Mouse (Mus musculus) testis, adult 2 months (tissue): ENCODE data around the gene Dst. TPM values are rescaled to one million over a fixed set of nuclear protein-coding genes. Genes with fewer than 3 reads are reported as not detected.
A peak's percentile ranks its signal among the peaks of the same experiment; 100 is the strongest.

ENCODE experiments used
- H3K27ac ChIP-seq: fragments of 200-500 bp; 2 replicates; pipeline ENCODE4 v1.5.1; 2012; ENCODE audit warnings: low read depth, low read length; ENCODE audit not compliant: control insufficient read depth, insufficient read depth
- H3K27me3 ChIP-seq: fragments of 200-500 bp; 2 replicates; pipeline ENCODE4 v1.6.1; 2012; ENCODE audit warnings: mild to moderate bottlenecking, low read length, moderate library complexity; ENCODE audit not compliant: control insufficient read depth, insufficient read depth
- H3K36me3 ChIP-seq: fragments of 200-500 bp; 2 replicates; pipeline ENCODE4 v1.6.1; 2012; ENCODE audit warnings: mild to moderate bottlenecking, low read length; ENCODE audit not compliant: control insufficient read depth, insufficient read depth
- H3K4me1 ChIP-seq: fragments of 200-500 bp; 2 replicates; pipeline ENCODE4 v1.6.1; 2012; ENCODE audit warnings: low read length; ENCODE audit not compliant: control insufficient read depth, insufficient read depth
- H3K4me3 ChIP-seq: fragments of 200-500 bp; 2 replicates; pipeline ENCODE4 v1.5.1; 2012; ENCODE audit warnings: low read depth, mild to moderate bottlenecking, low read length, moderate library complexity, mixed read lengths; ENCODE audit not compliant: control insufficient read depth
- CTCF ChIP-seq: fragments of 200-500 bp; IDR thresholded peaks from 2 replicates; pipeline ENCODE4 v1.5.1; 2012; ENCODE audit warnings: low read depth, mild to moderate bottlenecking, inconsistent platforms, low read length, moderate library complexity; ENCODE audit not compliant: control insufficient read depth, insufficient read depth, insufficient replicate concordance
- POLR2A ChIP-seq: fragments of 200-500 bp; IDR thresholded peaks from 2 replicates; pipeline ENCODE4 v1.6.1; 2012; ENCODE audit warnings: low read depth, mild to moderate bottlenecking, inconsistent platforms, low read length, moderate library complexity; ENCODE audit not compliant: control insufficient read depth
- polyA plus RNA-seq: library from polyadenylated mRNA; depleted of rRNA; stranded (reverse); fragments of >200 nt; gene quantifications from 2 replicates; pipeline ENCODE4 v1.2.3, GENCODE M21; 2012

Gene Dst
- polyA plus RNA-seq, 1 experiment = 33.0 TPM

- H3K27ac ChIP-seq = no peak overlapping the region
- no peaks in the 10 kb centered on the region for H3K36me3 ChIP-seq
- no peaks in the 10 kb centered on the region for H3K4me1 ChIP-seq
- no peaks in the 10 kb centered on the region for H3K27me3 ChIP-seq
- TF ChIP-seq CTCF (no peak), POLR2A (no peak)
- no peak overlapping the region for H3K4me3 ChIP-seq
Measured at GRCm38 (mm10) chr1:34192174-34192573, 284.1 kb downstream of the Dst start.

DNA sequence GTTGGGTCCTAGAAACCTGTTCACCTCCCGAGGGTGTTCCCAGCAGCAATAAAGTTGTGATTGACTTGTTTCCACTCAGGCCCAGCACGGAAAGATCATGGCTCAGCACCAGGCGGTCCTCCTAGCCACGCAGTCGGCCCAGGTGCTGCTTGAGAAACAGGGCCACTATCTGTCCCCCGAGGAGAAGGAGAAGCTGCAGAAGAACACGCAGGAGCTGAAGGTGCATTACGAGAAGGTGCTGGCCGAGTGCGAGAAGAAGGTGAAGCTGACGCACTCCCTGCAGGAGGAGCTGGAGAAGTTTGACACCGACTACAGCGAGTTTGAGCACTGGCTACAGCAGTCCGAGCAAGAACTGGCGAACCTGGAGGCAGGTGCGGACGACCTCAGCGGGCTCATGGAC lies 292.8 kb downstream of the Dst start:
- no peaks in the 10 kb centered on the region for H3K36me3 ChIP-seq
- H3K4me3 ChIP-seq = no peak overlapping the region
- TF ChIP-seq CTCF (no peak), POLR2A (no peak)
- no peaks in the 10 kb centered on the region for H3K27me3 ChIP-seq
- H3K27ac ChIP-seq = no peak overlapping the region
- no peaks in the 10 kb centered on the region for H3K4me1 ChIP-seq

DNA sequence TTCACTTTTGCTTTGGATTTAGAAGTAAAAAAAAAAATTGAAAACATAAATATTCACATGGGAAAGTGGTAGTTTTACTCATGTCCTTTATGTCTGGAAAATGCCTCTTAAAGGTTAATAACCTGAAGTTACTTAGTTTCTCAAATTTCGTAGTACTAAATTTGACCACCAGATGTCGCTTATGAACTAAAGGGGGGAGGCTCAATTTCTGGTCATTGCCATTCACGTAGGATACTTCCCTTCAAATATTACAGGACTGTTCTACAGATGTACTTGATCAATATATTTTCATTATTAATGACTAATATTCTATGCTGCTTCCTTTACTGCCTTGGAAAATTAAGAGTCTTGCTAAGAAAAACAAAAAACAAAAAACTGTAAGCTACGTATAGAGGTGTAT lies 293.5 kb downstream of the Dst start:
- TF ChIP-seq CTCF (no peak), POLR2A (no peak)
- Histone ChIP-seq H3K4me1 (no peaks in the 10 kb centered on the region), H3K36me3 (no peaks in the 10 kb centered on the region), H3K4me3 (no peak overlapping the region), H3K27me3 (no peaks in the 10 kb centered on the region), H3K27ac (no peak overlapping the region)

- Histone ChIP-seq H3K36me3 (no peaks in the 10 kb centered on the region), H3K4me1 (no peaks in the 10 kb centered on the region), H3K27me3 (no peaks in the 10 kb centered on the region), H3K4me3 (no peak overlapping the region), H3K27ac (no peak overlapping the region)
- no peak for TF ChIP-seq CTCF
- no peak for TF ChIP-seq POLR2A
Measured at GRCm38 (mm10) chr1:34211704-34212103, 303.7 kb downstream of the Dst start.

GRCm38 (mm10) chr1:34216456-34216855 lies 308.4 kb downstream of the Dst start:
- Histone ChIP-seq H3K4me1 (no peaks in the 10 kb centered on the region), H3K27me3 (no peaks in the 10 kb centered on the region), H3K36me3 (no peaks in the 10 kb centered on the region), H3K27ac (no peak overlapping the region), H3K4me3 (peak overlapping the region; percentile 48)
- TF ChIP-seq POLR2A = no peak
- TF ChIP-seq CTCF = no peak

DNA sequence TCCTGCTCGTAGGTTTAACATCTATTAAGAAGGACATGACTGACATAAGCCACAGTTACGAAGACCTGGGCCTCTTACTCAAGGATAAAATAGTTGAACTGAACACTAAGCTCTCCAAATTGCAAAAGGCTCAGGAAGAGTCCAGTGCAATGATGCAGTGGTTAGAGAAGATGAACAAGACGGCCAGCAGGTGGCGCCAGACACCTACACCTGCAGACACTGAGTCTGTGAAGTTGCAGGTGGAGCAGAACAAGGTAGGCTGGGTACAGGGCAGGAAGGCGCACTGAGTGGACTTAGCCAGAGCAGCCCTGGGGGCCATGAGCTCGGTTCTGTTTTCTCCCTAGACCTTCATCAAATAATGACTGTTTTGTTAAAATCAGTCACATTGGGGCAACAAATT lies 310.3 kb downstream of the Dst start:
- H3K4me1 ChIP-seq = no peaks in the 10 kb centered on the region
- H3K36me3 ChIP-seq = no peaks in the 10 kb centered on the region
- no peak overlapping the region for H3K27ac ChIP-seq
- no peaks in the 10 kb centered on the region for H3K27me3 ChIP-seq
- H3K4me3 ChIP-seq = no peak overlapping the region
- TF ChIP-seq CTCF = peak; percentile 92; the same call in 1 of the 2 replicates
- no peak for TF ChIP-seq POLR2A

GRCm38 (mm10) chr1:34218801-34219200 lies 310.8 kb downstream of the Dst start:
- no peaks in the 10 kb centered on the region for H3K4me1 ChIP-seq
- H3K27ac ChIP-seq = no peak overlapping the region
- TF ChIP-seq POLR2A = no peak
- no peak for TF ChIP-seq CTCF
- no peak overlapping the region for H3K4me3 ChIP-seq
- H3K27me3 ChIP-seq = no peaks in the 10 kb centered on the region
- H3K36me3 ChIP-seq = no peaks in the 10 kb centered on the region

- H3K36me3 ChIP-seq = no peaks in the 10 kb centered on the region
- no peaks in the 10 kb centered on the region for H3K4me1 ChIP-seq
- H3K27ac ChIP-seq = no peak overlapping the region
- no peak overlapping the region for H3K4me3 ChIP-seq
- H3K27me3 ChIP-seq = no peaks in the 10 kb centered on the region
- no peak for TF ChIP-seq POLR2A
- TF ChIP-seq CTCF = no peak
Measured at GRCm38 (mm10) chr1:34220094-34220601, 312.1 kb downstream of the Dst start.
